Mouse (Mus musculus) limb, embryonic 14.5 days (tissue): ENCODE measurements around the gene Dkk3. TPM values are rescaled to one million over a fixed set of nuclear protein-coding genes. Genes with fewer than 3 reads are reported as not detected.

ENCODE experiments used
- ATAC-seq: fragments of 200-750 bp; cut with Nextera tagmentation; 2 replicates; pipeline ENCODE4 v1.8.0; 2017; ENCODE audit warnings: low read depth, moderate number of reproducible peaks, moderate TSS enrichment; ENCODE audit not compliant: low FRiP score
- DNase-seq: peaks from one replicate; pipeline ENCODE4 v3.0.0-alpha.2; 2015; ENCODE audit warnings: low spot score
- H3K27ac ChIP-seq: fragments of 300-500 bp; sonication (generic); replicated peaks from 2 replicates; pipeline ENCODE4 v1.5.1; 2014; ENCODE audit warnings: low read depth, mild to moderate bottlenecking, low read length, moderate library complexity, mixed read lengths
- H3K27me3 ChIP-seq: fragments of 300-500 bp; sonication (generic); 2 replicates; pipeline ENCODE4 v1.6.1; 2014; ENCODE audit warnings: low read length, mixed read lengths; ENCODE audit not compliant: control insufficient read depth, insufficient read depth
- H3K36me3 ChIP-seq: fragments of 300-500 bp; sonication (generic); 2 replicates; pipeline ENCODE4 v1.6.1; 2014; ENCODE audit warnings: mild to moderate bottlenecking, low read length, moderate library complexity, mixed read lengths; ENCODE audit not compliant: control insufficient read depth, insufficient read depth
- H3K4me1 ChIP-seq: fragments of 300-500 bp; sonication (generic); 2 replicates; pipeline ENCODE4 v1.6.1; 2014; ENCODE audit warnings: antibody characterized with exemption, low read length, mixed read lengths; ENCODE audit not compliant: control insufficient read depth, insufficient read depth
- H3K4me2 ChIP-seq: fragments of 300-500 bp; sonication (generic); replicated peaks from 2 replicates; pipeline ENCODE4 v1.6.1; 2014; ENCODE audit warnings: low read depth, mild to moderate bottlenecking, low read length, moderate library complexity; ENCODE audit not compliant: severe bottlenecking
- H3K4me3 ChIP-seq: fragments of 300-500 bp; sonication (generic); replicated peaks from 2 replicates; pipeline ENCODE4 v1.5.1; 2014; ENCODE audit warnings: low read length
- H3K9ac ChIP-seq: fragments of 300-500 bp; sonication (generic); 2 replicates; pipeline ENCODE4 v1.6.1; 2014; ENCODE audit warnings: mild to moderate bottlenecking, low read depth, low read length, moderate library complexity; ENCODE audit not compliant: severe bottlenecking
- H3K9me3 ChIP-seq: fragments of 300-500 bp; sonication (generic); 2 replicates; pipeline ENCODE4 v1.6.1; 2016; ENCODE audit warnings: low read length; ENCODE audit not compliant: control insufficient read depth
- POLR2A ChIP-seq: fragments of 200-500 bp; IDR thresholded peaks from 2 replicates; pipeline ENCODE4 v1.8.0; 2012; ENCODE audit warnings: inconsistent platforms, mild to moderate bottlenecking, moderate library complexity, borderline replicate concordance; ENCODE audit not compliant: insufficient read depth, insufficient read length; ENCODE audit errors: extremely low read depth
- WGBS: fragments of 180-500 bp; shearing (Covaris S2); extraction: QIAGEN DNeasy Blood & Tissue Kit; methylation state at CpG from one replicate; pipeline ENCODE4 v1.1.7; 2014; 5-methylcytosine and 5-hydroxymethylcytosine counted together
- polyA plus RNA-seq, 2 experiments: library from polyadenylated mRNA; depleted of rRNA in 1 of 2; stranded (reverse) in 1 of 2; unstranded in 1 of 2; fragments of >200 nt; fragmentation: Nextera tagmentation in 1 of 2; extraction: Ambion mirVana in 1 of 2; gene quantifications; 2 replicates each; pipeline versions ENCODE4 v1.2.1 to v1.2.3; 2012 to 2014

Gene Dkk3
- polyA plus RNA-seq (2012; rRNA removed) (37.9 and 39.9 TPM in 2 replicates), polyA plus RNA-seq (2014; fragmentation: Nextera tagmentation; extraction: Ambion mirVana) (62.6 and 66.8 TPM in 2 replicates)

GRCm38 (mm10) chr7:112158942-112159341 is at the start of gene Dkk3:
TSS of gene Dkk3 (minus strand) at chr7:112159057.
- no peak for TF ChIP-seq POLR2A
- Histone ChIP-seq H3K4me3 (peak within 1 kb of the TSS; percentile 54), H3K27ac (peak within 1 kb of the TSS; percentile 39), H3K9ac (peak within 1 kb of the TSS; percentile 64), H3K4me2 (peak within 1 kb of the TSS; percentile 65), H3K4me1 (peaks cover 39% of the 10 kb centered on the region), H3K9me3 (no peaks in the 10 kb centered on the region), H3K27me3 (no peaks in the 10 kb centered on the region), H3K36me3 (no peaks in the 10 kb centered on the region)
- WGBS = 2% methylated on average over 20 of the region's 21 CpGs
- ATAC-seq = peak; percentile 35; the same call in 1 of the 2 replicates
- peak; percentile 36 for DNase-seq

GRCm38 (mm10) chr7:112207717-112208116 is 48.9 kb upstream of the Dkk3 start:
- no peak overlapping the region for H3K27ac ChIP-seq
- 92% methylated on average over 6 of the region's 6 CpGs for WGBS
- H3K4me3 ChIP-seq = no peak overlapping the region

GRCm38 (mm10) chr7:112205513-112205912 is 46.7 kb upstream of the Dkk3 start:
- DNase-seq = no peak
- H3K27ac ChIP-seq = no peak overlapping the region
- 77% methylated on average over 6 of the region's 6 CpGs for WGBS

More at GRCm38 (mm10) chr7:112207717-112208116, 48.9 kb upstream of the Dkk3 start:
- Histone ChIP-seq H3K36me3 (no peaks in the 10 kb centered on the region), H3K27me3 (no peaks in the 10 kb centered on the region), H3K9me3 (no peaks in the 10 kb centered on the region), H3K4me2 (no peak overlapping the region), H3K9ac (no peak overlapping the region), H3K4me1 (0 out of 2 replicates have a peak, but pooled peaks cover 2% of the 10 kb centered on the region)
- no peak for DNase-seq
- no peak for ATAC-seq
- no peak for TF ChIP-seq POLR2A

GRCm38 (mm10) chr7:112204380-112204963 is 45.6 kb upstream of the Dkk3 start:
- no peak overlapping the region for H3K9ac ChIP-seq
- no peaks in the 10 kb centered on the region for H3K36me3 ChIP-seq
- 0 out of 2 replicates have a peak, but pooled peaks cover 2% of the 10 kb centered on the region for H3K4me1 ChIP-seq
- no peak for TF ChIP-seq POLR2A
- DNase-seq (no peak), ATAC-seq (no peak)
- H3K27me3 ChIP-seq = no peaks in the 10 kb centered on the region
- no peak overlapping the region for H3K4me2 ChIP-seq
- H3K4me3 ChIP-seq = no peak overlapping the region
- 64% methylated on average over 6 of the region's 6 CpGs for WGBS
- H3K27ac ChIP-seq = no peak overlapping the region
- H3K9me3 ChIP-seq = no peaks in the 10 kb centered on the region

More at GRCm38 (mm10) chr7:112205513-112205912, 46.7 kb upstream of the Dkk3 start:
- no peak overlapping the region for H3K4me2 ChIP-seq
- H3K4me3 ChIP-seq = no peak overlapping the region
- H3K4me1 ChIP-seq = 0 out of 2 replicates have a peak, but pooled peaks cover 2% of the 10 kb centered on the region
- H3K36me3 ChIP-seq = no peaks in the 10 kb centered on the region
- no peak for TF ChIP-seq POLR2A
- ATAC-seq = no peak
- no peaks in the 10 kb centered on the region for H3K27me3 ChIP-seq
- no peak overlapping the region for H3K9ac ChIP-seq
- no peaks in the 10 kb centered on the region for H3K9me3 ChIP-seq

- no peaks in the 10 kb centered on the region for H3K36me3 ChIP-seq
- H3K4me2 ChIP-seq = no peak overlapping the region
- H3K4me1 ChIP-seq = 0 out of 2 replicates have a peak, but pooled peaks cover 2% of the 10 kb centered on the region
- WGBS = 74% methylated on average over 5 of the region's 5 CpGs
- H3K27ac ChIP-seq = no peak overlapping the region
- ATAC-seq (no peak), DNase-seq (no peak)
- H3K27me3 ChIP-seq = no peaks in the 10 kb centered on the region
- no peak overlapping the region for H3K4me3 ChIP-seq
- TF ChIP-seq POLR2A = no peak
- H3K9me3 ChIP-seq = no peaks in the 10 kb centered on the region
- no peak overlapping the region for H3K9ac ChIP-seq
These were observed 45.1 kb upstream of the Dkk3 start for GRCm38 (mm10) chr7:112203937-112204336.
